Mouse (Mus musculus): Measurements from ENCODE around the gene Bcl2l13.
"Not testable (repeated sequence)": the region's sequence is repeated elsewhere in the genome, so short reads cannot be mapped to it uniquely, and the experiment has no call there.

The Bcl2l13 gene

DNA sequence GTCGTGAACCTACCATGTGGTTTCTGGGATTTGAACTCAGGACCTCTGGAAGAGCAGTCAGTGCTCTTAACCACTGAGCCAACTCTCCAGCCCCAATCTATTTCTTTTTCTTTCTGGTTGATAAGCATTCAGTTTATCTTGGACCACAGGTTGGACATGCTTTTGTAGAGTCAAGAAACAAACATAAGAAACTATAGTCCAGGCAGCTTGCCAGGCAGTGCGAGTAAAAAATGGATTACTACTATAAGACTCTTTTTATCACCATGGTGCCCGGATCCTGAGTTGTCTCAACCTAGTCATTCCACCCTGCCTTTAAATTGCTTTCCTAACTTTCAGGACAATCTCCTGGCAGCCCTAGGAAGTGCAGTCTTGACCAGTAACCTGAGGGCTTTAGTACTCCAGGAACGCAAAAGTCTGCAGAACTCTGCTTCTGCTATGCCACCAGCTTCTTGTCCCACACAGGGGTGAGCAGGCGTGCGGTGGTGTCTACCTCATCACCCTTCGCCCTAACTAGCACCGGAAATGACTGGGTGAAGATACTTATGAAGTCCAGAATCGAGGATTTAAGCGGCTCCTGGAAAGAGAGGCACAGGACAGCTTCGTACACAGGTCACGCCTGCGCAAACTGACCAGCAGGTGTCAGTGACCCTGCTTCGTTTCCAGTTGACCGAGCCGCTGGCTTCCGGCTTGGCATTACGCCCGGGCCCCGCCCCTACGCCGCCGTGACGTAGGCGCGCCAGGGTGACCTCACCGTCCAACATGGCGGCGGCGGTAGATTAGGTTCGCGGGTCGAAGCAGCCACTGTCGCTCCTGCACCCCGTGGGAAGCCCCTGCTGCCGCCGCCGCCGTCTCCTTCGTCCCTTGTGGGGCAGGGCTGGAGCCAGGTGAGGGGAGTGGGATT is at the start of gene Bcl2l13:
Bcl2l13 (plus strand) TSS at position 739 of the 901 bp plus-strand sequence.
- DNase-seq (ENCODE audit: extremely low spot score) = peak; percentile 97

- no peak for DNase-seq (ENCODE audit: extremely low spot score)
Observed at GRCm38 (mm10) chr6:120788068-120788607, 47.9 kb upstream of the Bcl2l13 start.

DNA sequence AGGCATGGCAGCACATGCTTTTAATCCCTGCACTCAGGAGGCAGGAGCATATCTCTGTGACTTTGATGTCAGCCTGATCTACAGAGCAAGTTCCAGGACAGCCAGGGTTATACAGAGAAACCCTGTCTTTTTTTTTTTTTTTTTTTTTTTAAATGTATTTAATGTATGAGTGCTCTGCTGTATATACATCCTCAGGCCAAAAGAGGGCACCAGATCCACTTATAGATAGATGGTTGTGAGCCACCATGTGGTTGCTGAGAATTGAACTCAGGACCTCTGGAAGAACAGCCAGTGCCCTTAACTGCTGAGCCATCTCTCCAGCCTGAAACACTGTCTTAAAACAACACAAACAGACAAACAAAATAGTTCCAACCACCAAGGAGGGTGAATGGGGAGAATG is 47.1 kb upstream of the Bcl2l13 start:
- DNase-seq (ENCODE audit: extremely low spot score) = no peak

DNA sequence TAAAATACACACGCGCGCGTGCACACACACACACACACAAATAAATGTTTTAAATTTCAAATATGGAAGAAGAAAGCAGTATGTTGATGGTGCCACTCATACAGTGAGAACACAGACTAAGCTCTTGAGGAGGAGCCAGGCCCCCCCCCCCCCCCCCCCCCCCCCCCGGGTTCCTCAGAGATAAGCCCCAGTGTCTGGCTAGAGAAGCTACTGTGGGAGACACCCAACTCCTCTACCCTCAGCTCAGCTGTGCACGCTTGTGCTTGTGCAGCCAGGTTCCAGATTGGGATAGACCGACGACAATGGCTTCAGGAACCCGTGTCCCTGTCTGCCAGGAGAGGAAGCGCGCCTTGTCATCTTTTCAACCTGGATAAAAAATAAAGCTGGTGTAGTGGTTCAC is 45.9 kb upstream of the Bcl2l13 start:
- no peak for DNase-seq (ENCODE audit: extremely low spot score)

DNA sequence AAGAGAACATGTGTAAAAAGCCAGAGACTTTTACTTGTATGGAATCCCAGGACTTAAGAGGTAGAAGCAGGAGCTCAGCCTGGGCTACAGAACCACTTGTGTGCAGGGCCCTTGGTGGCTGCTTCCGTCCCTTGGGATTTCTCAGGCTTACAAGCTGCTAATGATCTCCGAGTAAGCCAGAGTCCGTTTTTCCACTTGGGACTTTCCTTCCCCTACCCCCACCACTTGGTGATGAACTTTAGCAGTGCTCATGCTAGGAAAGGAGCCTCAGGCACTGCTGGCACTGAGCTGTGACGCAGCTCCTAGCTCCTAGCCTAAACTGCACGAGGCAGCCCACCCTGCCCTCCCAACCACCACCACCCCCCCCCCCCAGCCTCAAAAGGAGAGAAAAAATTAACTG is 45.3 kb upstream of the Bcl2l13 start:
- no peak for DNase-seq (ENCODE audit: extremely low spot score)

- no peak for DNase-seq (ENCODE audit: extremely low spot score)
Observed at GRCm38 (mm10) chr6:120792947-120793346, 43.1 kb upstream of the Bcl2l13 start.

- DNase-seq (ENCODE audit: extremely low spot score) = no peak
Observed at GRCm38 (mm10) chr6:120795422-120796086, 40.5 kb upstream of the Bcl2l13 start.

DNA sequence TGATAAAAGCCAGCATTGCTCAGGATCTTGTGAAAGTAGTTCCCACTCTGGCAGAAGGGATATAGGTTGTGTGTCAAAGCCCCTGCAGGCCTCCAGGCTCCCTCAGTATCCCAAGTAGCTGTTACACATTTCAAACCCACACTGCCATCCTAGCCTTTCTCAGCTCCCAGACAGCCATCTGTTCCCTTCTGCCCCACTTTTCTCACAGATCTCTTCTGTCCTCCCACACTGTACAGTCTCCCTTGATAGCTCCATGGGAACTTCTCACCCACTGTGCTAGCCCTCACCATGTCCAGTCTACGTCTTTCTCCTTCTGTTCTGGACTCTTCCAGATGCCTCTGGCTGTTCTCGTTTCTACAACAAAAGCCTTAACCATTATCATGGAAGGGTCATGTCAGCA is 39.9 kb upstream of the Bcl2l13 start:
- DNase-seq (ENCODE audit: extremely low spot score) = no peak

DNA sequence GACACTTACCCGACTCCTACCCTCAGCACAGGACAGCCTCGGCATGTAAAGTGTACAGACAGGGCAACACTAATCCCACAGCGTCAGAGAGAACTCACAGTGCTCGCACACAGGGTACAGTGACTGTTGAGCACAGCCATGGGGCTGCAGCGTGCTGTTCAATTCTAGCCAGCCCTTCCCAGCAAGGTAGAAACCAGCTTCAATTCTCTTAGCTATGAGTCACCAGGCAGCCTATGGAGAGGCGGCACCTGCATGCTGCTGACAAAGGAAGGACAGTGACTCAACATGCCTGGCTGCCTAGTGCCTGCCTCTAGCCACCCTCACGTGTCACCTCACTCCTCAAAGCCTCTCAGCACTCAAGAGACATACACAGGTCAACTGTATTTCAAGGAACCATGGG is 38.0 kb upstream of the Bcl2l13 start:
- no peak for DNase-seq (ENCODE audit: extremely low spot score)

DNA sequence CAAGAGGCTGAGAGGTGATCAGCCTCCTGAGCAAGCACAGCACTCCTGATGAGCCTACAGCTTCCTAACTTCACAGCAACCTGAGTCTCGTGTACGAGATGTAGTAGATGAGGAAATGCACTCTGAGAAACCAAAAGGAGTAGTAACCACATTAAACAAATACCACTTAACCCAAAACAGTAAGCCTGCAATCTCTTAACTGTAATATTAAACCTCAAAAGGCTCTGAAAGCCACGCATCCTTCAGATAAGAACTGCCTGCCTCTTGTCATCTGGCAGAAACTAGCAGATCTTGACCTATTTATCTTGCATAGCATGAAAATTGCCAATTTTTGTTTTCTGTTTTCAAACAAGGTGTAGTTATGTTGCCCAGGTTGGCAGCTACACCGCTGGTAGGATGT is 37.1 kb upstream of the Bcl2l13 start:
- DNase-seq (ENCODE audit: extremely low spot score) = no peak

GRCm38 (mm10) chr6:120799581-120800041 is 36.4 kb upstream of the Bcl2l13 start:
- DNase-seq (ENCODE audit: extremely low spot score) = no peak

DNA sequence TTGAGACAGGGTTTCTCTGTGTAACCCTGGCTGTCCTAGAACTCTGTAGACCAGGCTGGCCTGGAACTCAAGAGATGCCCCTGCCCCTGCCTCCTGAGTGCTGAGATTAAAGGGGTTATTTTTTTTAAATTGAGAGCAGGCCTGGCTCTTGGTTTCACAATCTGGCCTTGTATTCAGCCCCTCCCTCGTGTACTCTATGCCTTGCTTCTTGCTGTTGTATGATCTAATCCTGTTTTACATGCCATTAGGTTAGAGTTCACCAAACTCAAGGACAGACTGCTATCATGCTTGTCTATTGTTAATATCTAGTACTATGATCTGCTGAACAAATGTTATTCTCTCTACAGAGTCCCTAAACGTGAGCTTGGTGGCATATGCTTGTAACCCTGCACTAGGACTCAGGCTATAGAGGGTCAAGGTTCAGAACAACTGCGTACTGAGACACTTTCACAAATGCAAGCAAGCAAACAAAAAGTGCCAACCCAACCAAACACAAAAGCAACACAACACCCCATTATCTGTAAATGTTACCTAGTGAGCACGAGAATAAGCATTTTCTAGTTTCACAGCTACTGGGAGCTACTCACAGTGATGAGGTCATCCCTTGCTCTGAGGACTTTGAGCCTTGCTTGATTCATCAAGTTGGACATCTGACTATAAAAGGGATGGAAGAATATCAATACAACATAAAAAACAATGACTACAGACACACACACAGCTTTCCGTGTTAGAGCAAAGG is 28.8 kb upstream of the Bcl2l13 start:
- DNase-seq (ENCODE audit: extremely low spot score) = no peak

GRCm38 (mm10) chr6:120807738-120808081 is 28.3 kb upstream of the Bcl2l13 start:
- DNase-seq (ENCODE audit: extremely low spot score) = no peak

DNA sequence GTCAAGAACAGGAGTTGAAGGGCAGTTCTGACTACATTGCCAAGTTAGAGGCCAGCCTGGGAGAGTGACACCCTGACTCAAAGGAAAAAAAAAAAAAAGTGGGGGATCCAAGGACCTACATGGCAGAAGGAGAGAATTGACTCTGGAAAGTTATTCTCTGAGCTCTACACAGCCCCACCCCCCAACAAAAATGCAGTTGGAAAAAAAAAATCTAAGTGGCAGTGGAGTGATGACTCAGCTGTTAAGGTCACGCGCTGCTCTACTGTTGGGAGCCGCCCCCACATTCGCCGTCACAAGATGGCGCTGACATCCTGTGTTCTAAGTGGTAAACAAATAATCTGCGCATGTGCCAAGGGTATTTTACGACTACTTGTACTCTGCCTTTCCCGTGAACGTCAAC is 24.0 kb upstream of the Bcl2l13 start:
- DNase-seq (ENCODE audit: extremely low spot score) = not testable (repeated sequence)

DNA sequence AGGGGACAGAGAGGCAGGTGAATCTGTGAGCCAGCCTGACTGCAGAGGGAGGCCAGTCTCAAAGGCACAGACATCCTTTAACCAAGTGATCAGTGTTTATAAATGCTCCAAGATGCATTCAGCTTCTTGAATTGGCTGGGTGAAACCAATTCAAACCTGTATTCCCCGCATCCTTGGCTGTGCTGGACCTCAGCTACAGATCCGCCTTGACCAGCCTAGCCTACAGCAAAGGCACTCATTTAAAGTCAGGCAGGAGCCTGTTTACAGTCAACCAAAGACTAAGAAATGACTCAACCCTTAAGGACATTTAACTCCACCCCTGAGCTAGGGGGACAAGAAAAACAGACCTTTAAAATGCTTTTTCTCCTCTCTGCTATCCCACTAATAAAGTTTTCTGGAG is 16.7 kb upstream of the Bcl2l13 start:
- no peak for DNase-seq (ENCODE audit: extremely low spot score)

DNA sequence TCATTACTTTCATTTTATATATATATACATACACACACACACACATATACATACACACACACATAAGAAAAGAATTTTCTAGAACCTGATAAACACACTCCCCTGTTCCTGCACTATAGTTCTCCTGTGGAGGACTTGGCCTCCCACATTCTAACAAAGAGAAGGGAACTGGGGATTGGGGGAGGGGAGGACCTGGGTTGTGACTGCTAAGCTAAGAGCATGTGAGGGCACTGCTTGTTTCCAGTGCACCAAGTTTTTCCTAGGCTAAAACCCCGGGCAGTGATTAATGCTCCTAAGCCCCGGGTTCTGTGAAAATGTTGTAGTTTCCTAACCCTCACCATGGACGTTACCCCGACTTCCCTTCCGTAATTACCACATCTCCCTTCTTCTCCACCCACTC is 15.9 kb upstream of the Bcl2l13 start:
- no peak for DNase-seq (ENCODE audit: extremely low spot score)

DNA sequence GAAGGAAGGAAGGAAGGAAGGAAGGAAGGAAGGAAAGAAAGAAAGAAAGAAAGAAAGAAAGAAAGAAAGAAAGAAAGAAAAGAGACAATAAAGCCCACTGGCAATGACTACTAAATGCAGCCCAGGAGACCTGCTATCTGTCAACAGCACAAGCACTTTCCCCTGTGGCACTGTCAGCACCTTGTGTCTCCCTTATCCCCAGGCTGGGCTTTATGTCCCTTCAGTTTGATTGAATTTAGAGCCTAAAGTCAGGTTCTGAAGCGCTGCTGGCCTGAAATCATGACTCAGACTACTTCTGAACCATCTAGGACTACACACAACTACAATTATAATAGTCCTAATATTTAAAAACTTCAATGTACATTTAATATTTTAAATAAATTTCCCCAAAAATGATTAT is 15.1 kb upstream of the Bcl2l13 start:
- no peak for DNase-seq (ENCODE audit: extremely low spot score)

- DNase-seq (ENCODE audit: extremely low spot score) = no peak
Observed at GRCm38 (mm10) chr6:120821715-120822114, 14.3 kb upstream of the Bcl2l13 start.

- peak; percentile 91 for DNase-seq (ENCODE audit: extremely low spot score)
Observed at GRCm38 (mm10) chr6:120822307-120822928, 13.6 kb upstream of the Bcl2l13 start, which contains the start of gene Atp6v1e1. Gene Atp6v1e1 (minus strand): TSS chr6:120822793.

GRCm38 (mm10) chr6:120822937-120823614 is 12.9 kb upstream of the Bcl2l13 start:
- no peak for DNase-seq (ENCODE audit: extremely low spot score)

DNA sequence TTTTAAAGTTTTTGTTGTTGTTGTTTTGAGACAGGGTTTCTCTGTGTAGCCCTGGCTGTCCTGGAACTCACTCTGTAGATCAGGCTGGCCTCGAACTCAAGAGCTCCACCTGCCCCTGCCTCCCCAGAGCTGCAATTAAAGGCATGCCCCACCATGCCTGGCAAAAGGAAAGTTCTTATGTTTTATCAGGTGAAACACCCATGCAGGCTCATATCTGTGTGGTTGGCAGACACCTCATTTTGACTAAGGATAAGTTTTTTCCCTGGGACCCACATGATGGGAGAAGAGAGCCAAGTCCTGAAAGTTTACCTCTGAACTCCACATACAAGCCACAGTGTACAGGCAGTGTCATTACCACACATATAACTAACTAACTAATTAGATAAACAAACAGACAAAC is 6.0 kb upstream of the Bcl2l13 start:
- no peak for DNase-seq (ENCODE audit: extremely low spot score)
